Mouse (Mus musculus) G1E (cell line): ENCODE results near the gene Tet1.

Source experiments
- CTCF ChIP-seq: IDR thresholded peaks from 2 replicates; pipeline ENCODE4 v1.5.1; 2012; ENCODE audit warnings: low read depth, low read length, inconsistent platforms, mixed read lengths
- POLR2AphosphoS5 ChIP-seq: IDR thresholded peaks from 2 replicates; pipeline ENCODE4 v1.6.1; 2012; ENCODE audit warnings: low read depth, low read length, inconsistent platforms; ENCODE audit not compliant: insufficient replicate concordance
- TAL1 ChIP-seq: conservative IDR thresholded peaks from 2 replicates; pipeline ENCODE4 v1.6.1; 2012; ENCODE audit warnings: low read depth, low read length, inconsistent platforms, mixed read lengths

DNA sequence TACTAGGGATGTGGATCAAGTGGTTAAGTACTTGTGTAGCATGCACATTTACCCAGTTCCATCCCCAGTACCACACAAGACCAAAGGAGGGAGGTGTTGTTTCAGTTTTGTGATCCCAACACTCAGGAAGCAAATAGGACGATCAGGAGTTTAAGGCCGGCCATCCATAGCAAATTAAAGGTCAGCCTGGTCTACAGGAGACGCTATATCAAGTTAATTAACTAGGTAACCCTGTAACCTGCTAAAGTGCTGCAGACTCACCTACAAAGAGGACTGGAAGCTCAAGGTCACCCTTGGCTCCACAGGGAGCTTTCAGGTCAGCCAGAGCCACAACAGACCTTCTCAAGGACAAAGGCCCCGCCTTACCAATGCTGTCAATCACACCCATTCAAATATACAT, 12.0 kb downstream of the Tet1 start:
- TF ChIP-seq TAL1 = no peak
- TF ChIP-seq CTCF = no peak
- no peak for TF ChIP-seq POLR2AphosphoS5
